Mouse (Mus musculus) kidney, embryonic 15.5 days (tissue): Measurements from ENCODE around the gene Cabin1. TPM values are rescaled to one million over a fixed set of nuclear protein-coding genes. Genes with fewer than 3 reads are reported as not detected.

Source experiments
- ATAC-seq: fragments of 200-750 bp; cut with Nextera tagmentation; replicated peaks from 2 replicates; pipeline ENCODE4 v1.8.0; 2017; ENCODE audit warnings: moderate TSS enrichment; ENCODE audit not compliant: low FRiP score
- H3K27ac ChIP-seq: fragments of 300-500 bp; sonication (generic); 2 replicates; pipeline ENCODE4 v1.5.1; 2015; ENCODE audit warnings: mild to moderate bottlenecking, inconsistent platforms
- H3K27me3 ChIP-seq: fragments of 300-500 bp; sonication (generic); 2 replicates; pipeline ENCODE4 v1.6.1; 2015; ENCODE audit warnings: inconsistent platforms
- H3K36me3 ChIP-seq: fragments of 300-500 bp; sonication (generic); 2 replicates; pipeline ENCODE4 v1.6.1; 2015; ENCODE audit warnings: inconsistent platforms
- H3K4me1 ChIP-seq: fragments of 300-500 bp; sonication (generic); 2 replicates; pipeline ENCODE4 v1.6.1; 2015; ENCODE audit warnings: inconsistent platforms
- H3K4me2 ChIP-seq: fragments of 300-500 bp; sonication (generic); 2 replicates; pipeline ENCODE4 v1.6.1; 2015; ENCODE audit warnings: moderate library complexity, mild to moderate bottlenecking, inconsistent platforms
- H3K4me3 ChIP-seq: fragments of 300-500 bp; sonication (generic); replicated peaks from 2 replicates; pipeline ENCODE4 v1.5.1; 2015; ENCODE audit warnings: mild to moderate bottlenecking, inconsistent platforms
- H3K9ac ChIP-seq: fragments of 300-500 bp; sonication (generic); 2 replicates; pipeline ENCODE4 v1.6.1; 2015; ENCODE audit warnings: mild to moderate bottlenecking, inconsistent platforms
- H3K9me3 ChIP-seq: fragments of 300-500 bp; sonication (generic); replicated peaks from 2 replicates; pipeline ENCODE4 v1.6.1; 2016; ENCODE audit warnings: inconsistent platforms
- WGBS: fragments of 180-500 bp; shearing (Covaris S2); methylation state at CpG from one replicate; pipeline ENCODE4 v1.1.7; 2015; ENCODE audit warnings: mixed read lengths; 5-methylcytosine and 5-hydroxymethylcytosine counted together
- polyA plus RNA-seq: library from polyadenylated mRNA; unstranded; fragments of >200 nt; fragmentation: Nextera tagmentation; extraction: Ambion mirVana; gene quantifications from 2 replicates; pipeline ENCODE4 v1.2.1, GENCODE M21; 2015

Cabin1 gene
- polyA plus RNA-seq, 1 experiment from 2014 or later, result 35.1 TPM

GRCm38 (mm10) chr10:75762413-75762812, 1.7 kb downstream of the Cabin1 start:
- ATAC-seq, result no peak
- H3K4me1 ChIP-seq, result peaks cover 14% of the 10 kb centered on the region
- WGBS, result 90% methylated on average over 3 of the region's 3 CpGs
- H3K27ac ChIP-seq, result no peak overlapping the region
- peaks cover 32% of the 10 kb centered on the region for H3K36me3 ChIP-seq
- H3K4me2 ChIP-seq, result peak overlapping the region; percentile 39; the same call in 1 of the 2 replicates
- H3K9me3 ChIP-seq, result 0 out of 2 replicates have a peak, but pooled peaks cover 2% of the 10 kb centered on the region
- no peaks in the 10 kb centered on the region for H3K27me3 ChIP-seq
- no peak overlapping the region for H3K4me3 ChIP-seq
- no peak overlapping the region for H3K9ac ChIP-seq

DNA sequence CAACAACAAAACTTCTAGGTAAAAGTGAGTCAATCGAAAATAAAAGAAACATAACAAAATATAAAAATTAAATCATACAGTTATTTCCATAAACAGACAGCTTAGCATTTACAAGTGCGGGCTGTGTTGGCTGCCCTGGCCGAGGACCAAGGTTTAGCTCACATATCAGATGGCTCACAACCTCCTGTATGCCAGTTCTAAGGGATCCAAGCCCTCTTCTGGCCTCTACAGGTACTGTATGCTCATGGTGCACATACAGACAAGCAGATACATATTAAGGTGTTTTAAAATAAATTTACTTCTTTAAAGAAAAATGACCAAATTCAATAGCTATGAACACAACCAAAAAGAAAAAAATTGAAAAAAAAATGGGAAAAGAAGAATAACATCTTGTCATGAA, 3.8 kb downstream of the Cabin1 start:
- WGBS, result 94% methylated on average over 3 of the region's 3 CpGs

GRCm38 (mm10) chr10:75756719-75757118, 7.4 kb downstream of the Cabin1 start:
- Histone ChIP-seq H3K4me3 (no peak overlapping the region), H3K36me3 (peaks cover 75% of the 10 kb centered on the region), H3K4me2 (no peak overlapping the region), H3K4me1 (no peaks in the 10 kb centered on the region), H3K9me3 (0 out of 2 replicates have a peak, but pooled peaks cover 2% of the 10 kb centered on the region), H3K27me3 (no peaks in the 10 kb centered on the region), H3K9ac (no peak overlapping the region), H3K27ac (no peak overlapping the region)
- WGBS, result 92% methylated on average over 11 of the region's 11 CpGs
- ATAC-seq, result no peak

More for the DNA sequence above, 3.8 kb downstream of the Cabin1 start:
- ATAC-seq, result no peak
- H3K9ac ChIP-seq, result no peak overlapping the region
- peaks cover 40% of the 10 kb centered on the region for H3K36me3 ChIP-seq
- no peak overlapping the region for H3K4me2 ChIP-seq
- peaks cover 14% of the 10 kb centered on the region for H3K4me1 ChIP-seq
- H3K9me3 ChIP-seq, result 0 out of 2 replicates have a peak, but pooled peaks cover 2% of the 10 kb centered on the region
- H3K27me3 ChIP-seq, result no peaks in the 10 kb centered on the region
- H3K4me3 ChIP-seq, result no peak overlapping the region
- H3K27ac ChIP-seq, result no peak overlapping the region

GRCm38 (mm10) chr10:75744017-75744416, 20.1 kb downstream of the Cabin1 start:
- no peak overlapping the region for H3K4me3 ChIP-seq
- WGBS, result 39% methylated on average over 3 of the region's 3 CpGs
- ATAC-seq, result peak; percentile 85
- no peaks in the 10 kb centered on the region for H3K4me1 ChIP-seq
- H3K9ac ChIP-seq, result no peak overlapping the region
- no peak overlapping the region for H3K27ac ChIP-seq
- H3K4me2 ChIP-seq, result no peak overlapping the region
- H3K36me3 ChIP-seq, result peaks cover 93% of the 10 kb centered on the region
- no peaks in the 10 kb centered on the region for H3K9me3 ChIP-seq
- H3K27me3 ChIP-seq, result no peaks in the 10 kb centered on the region

DNA sequence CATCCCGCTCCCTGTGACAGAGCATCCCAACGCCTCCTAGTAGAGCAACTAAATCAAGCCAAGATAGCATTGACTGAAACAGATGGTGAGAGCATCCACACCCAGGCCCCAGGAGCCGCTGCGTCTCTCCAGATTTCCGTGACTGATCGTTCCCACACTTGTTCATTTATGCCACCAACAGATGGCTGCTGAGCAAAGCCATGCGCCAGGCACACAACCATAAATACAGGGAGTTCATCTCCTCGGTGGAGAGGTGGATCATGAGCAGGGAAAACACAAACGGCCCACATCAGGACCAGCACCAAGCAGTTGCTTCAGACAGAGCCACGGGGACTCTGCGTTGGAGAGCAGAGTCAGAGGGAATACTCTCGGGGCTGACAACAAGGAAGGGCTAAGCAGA, 20.8 kb downstream of the Cabin1 start:
- 92% methylated on average over 12 of the region's 12 CpGs for WGBS
- no peak overlapping the region for H3K27ac ChIP-seq
- ATAC-seq, result no peak
- no peak overlapping the region for H3K9ac ChIP-seq
- H3K27me3 ChIP-seq, result no peaks in the 10 kb centered on the region
- H3K36me3 ChIP-seq, result peaks cover 93% of the 10 kb centered on the region
- no peaks in the 10 kb centered on the region for H3K9me3 ChIP-seq
- H3K4me2 ChIP-seq, result no peak overlapping the region
- H3K4me1 ChIP-seq, result no peaks in the 10 kb centered on the region
- no peak overlapping the region for H3K4me3 ChIP-seq

DNA sequence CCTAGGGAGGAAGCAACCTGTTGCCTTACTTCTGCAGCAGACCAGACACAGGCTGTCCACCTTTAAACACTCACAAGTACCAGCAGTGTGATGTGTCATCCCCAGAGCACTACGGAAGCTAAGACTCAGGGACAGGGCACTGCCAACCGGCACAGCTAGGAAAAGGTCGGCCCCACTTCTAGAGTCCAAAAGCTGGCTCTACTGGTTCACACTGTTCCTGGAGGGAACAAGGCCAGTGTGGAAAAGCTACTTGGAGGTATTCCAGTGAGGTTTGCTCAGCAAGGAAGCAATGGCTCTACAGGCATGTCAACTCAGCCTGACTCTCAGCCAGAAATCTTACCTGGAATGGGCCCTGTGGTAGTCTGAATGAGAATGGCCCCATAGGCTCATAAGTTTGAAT, 23.3 kb downstream of the Cabin1 start:
- no peaks in the 10 kb centered on the region for H3K27me3 ChIP-seq
- H3K9me3 ChIP-seq, result no peaks in the 10 kb centered on the region
- no peak overlapping the region for H3K4me2 ChIP-seq
- H3K4me1 ChIP-seq, result no peaks in the 10 kb centered on the region
- no peak overlapping the region for H3K27ac ChIP-seq
- WGBS, result 96% methylated on average over 3 of the region's 3 CpGs
- no peak overlapping the region for H3K4me3 ChIP-seq
- no peak for ATAC-seq
- H3K9ac ChIP-seq, result no peak overlapping the region
- H3K36me3 ChIP-seq, result peaks cover 92% of the 10 kb centered on the region

- WGBS, result 93% methylated on average over 7 of the region's 7 CpGs
- ATAC-seq, result no peak
- H3K36me3 ChIP-seq, result peaks cover 93% of the 10 kb centered on the region
These were observed 38.7 kb downstream of the Cabin1 start for GRCm38 (mm10) chr10:75725449-75725848.

GRCm38 (mm10) chr10:75720215-75720614, 43.9 kb downstream of the Cabin1 start:
- H3K27me3 ChIP-seq, result no peaks in the 10 kb centered on the region
- H3K4me3 ChIP-seq, result no peak overlapping the region
- no peak overlapping the region for H3K27ac ChIP-seq
- peaks cover 92% of the 10 kb centered on the region for H3K36me3 ChIP-seq
- H3K4me2 ChIP-seq, result no peak overlapping the region
- no peaks in the 10 kb centered on the region for H3K9me3 ChIP-seq
- WGBS, result 90% methylated on average over 5 of the region's 5 CpGs
- H3K9ac ChIP-seq, result no peak overlapping the region
- ATAC-seq, result no peak
- H3K4me1 ChIP-seq, result no peaks in the 10 kb centered on the region

More at GRCm38 (mm10) chr10:75725449-75725848, 38.7 kb downstream of the Cabin1 start:
- no peaks in the 10 kb centered on the region for H3K9me3 ChIP-seq
- no peak overlapping the region for H3K9ac ChIP-seq
- no peak overlapping the region for H3K4me2 ChIP-seq
- H3K27me3 ChIP-seq, result no peaks in the 10 kb centered on the region
- H3K4me1 ChIP-seq, result no peaks in the 10 kb centered on the region
- H3K4me3 ChIP-seq, result no peak overlapping the region
- no peak overlapping the region for H3K27ac ChIP-seq

GRCm38 (mm10) chr10:75714795-75715194, 49.3 kb downstream of the Cabin1 start:
- H3K4me2 ChIP-seq, result no peak overlapping the region
- H3K4me3 ChIP-seq, result no peak overlapping the region
- H3K27me3 ChIP-seq, result no peaks in the 10 kb centered on the region
- no peaks in the 10 kb centered on the region for H3K4me1 ChIP-seq
- H3K27ac ChIP-seq, result no peak overlapping the region
- 77% methylated on average over 3 of the region's 3 CpGs for WGBS
- H3K36me3 ChIP-seq, result peaks cover 91% of the 10 kb centered on the region
- H3K9me3 ChIP-seq, result no peaks in the 10 kb centered on the region
- ATAC-seq, result no peak
- no peak overlapping the region for H3K9ac ChIP-seq

DNA sequence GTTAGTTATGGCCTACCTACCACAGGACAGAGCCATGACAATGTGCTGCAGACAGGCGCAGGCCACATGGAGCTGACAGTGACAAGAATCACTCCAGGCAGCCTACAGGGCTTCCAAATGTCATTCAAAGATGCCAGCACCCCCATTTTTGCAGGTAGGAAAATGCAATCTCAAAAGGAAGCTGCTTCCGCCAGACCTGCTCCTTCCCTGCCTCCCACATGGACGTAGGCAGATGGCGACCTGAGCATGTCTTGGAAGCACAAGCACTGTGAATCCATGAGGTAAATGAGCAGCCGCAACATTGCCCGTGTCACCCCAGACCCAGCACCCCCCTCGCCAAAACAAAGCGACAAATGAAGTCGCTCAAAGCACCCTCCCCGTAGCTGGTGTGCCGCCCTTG, 51.1 kb downstream of the Cabin1 start:
- Histone ChIP-seq H3K27ac (no peak overlapping the region), H3K27me3 (no peaks in the 10 kb centered on the region), H3K4me2 (no peak overlapping the region), H3K9ac (no peak overlapping the region), H3K4me1 (no peaks in the 10 kb centered on the region), H3K36me3 (peaks cover 86% of the 10 kb centered on the region), H3K4me3 (no peak overlapping the region), H3K9me3 (no peaks in the 10 kb centered on the region)
- no peak for ATAC-seq
- 92% methylated on average over 11 of the region's 11 CpGs for WGBS

DNA sequence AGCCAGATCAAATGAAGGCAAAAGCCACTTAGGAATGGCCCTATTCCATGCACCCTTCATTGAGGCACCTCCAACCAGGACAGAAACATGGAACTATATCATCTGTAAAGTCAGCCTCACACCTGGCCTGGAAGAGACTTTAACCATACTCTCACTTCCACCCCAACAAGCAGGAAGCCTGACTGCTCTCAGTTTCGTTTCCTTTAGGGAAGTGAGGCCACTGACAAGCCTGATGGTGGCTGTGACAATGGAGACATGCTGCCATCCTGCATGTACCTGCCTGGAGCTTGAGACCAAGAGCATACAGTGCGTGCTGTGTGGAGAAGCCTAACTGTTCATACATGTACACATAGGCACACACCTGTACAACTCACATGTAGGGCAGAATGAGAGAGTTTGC, 53.9 kb downstream of the Cabin1 start:
- Histone ChIP-seq H3K4me2 (no peak overlapping the region), H3K4me3 (no peak overlapping the region), H3K9ac (no peak overlapping the region), H3K4me1 (peaks cover 3% of the 10 kb centered on the region; the same call in 1 of the 2 replicates), H3K9me3 (no peaks in the 10 kb centered on the region), H3K27me3 (no peaks in the 10 kb centered on the region), H3K27ac (no peak overlapping the region), H3K36me3 (peaks cover 76% of the 10 kb centered on the region)
- no peak for ATAC-seq
- 93% methylated on average over 2 of the region's 2 CpGs for WGBS

DNA sequence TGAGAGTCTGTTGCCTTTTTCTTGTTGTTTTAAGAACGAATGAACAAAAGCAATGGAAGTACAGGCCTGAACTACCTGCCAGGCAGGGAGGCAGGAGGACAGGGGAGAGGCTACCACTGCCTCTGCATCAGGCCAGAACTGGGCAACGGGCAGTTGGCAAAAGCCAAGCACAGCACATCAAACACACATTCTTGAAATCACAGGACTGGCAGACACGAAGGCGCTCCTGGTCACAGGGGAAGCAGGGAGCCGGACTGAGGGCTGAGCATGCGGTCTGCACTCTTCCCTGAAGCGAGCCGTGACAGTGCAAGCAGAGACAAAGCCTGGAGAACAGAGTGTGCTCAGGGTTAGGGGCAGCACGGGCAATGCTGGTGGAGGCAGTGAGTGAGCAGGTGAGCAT, 54.9 kb downstream of the Cabin1 start:
- Histone ChIP-seq H3K4me3 (no peak overlapping the region), H3K36me3 (peaks cover 73% of the 10 kb centered on the region), H3K4me1 (peaks cover 3% of the 10 kb centered on the region; the same call in 1 of the 2 replicates), H3K27me3 (no peaks in the 10 kb centered on the region), H3K9me3 (no peaks in the 10 kb centered on the region), H3K4me2 (no peak overlapping the region), H3K27ac (no peak overlapping the region), H3K9ac (no peak overlapping the region)
- ATAC-seq, result no peak
- 90% methylated on average over 9 of the region's 9 CpGs for WGBS

- H3K4me3 ChIP-seq, result no peak overlapping the region
- H3K27ac ChIP-seq, result no peak overlapping the region
- no peak overlapping the region for H3K9ac ChIP-seq
- no peak overlapping the region for H3K4me2 ChIP-seq
- no peaks in the 10 kb centered on the region for H3K9me3 ChIP-seq
- H3K4me1 ChIP-seq, result peaks cover 3% of the 10 kb centered on the region; the same call in 1 of the 2 replicates
- H3K36me3 ChIP-seq, result peaks cover 66% of the 10 kb centered on the region
- ATAC-seq, result no peak; the same call in 1 of the 2 replicates
- no peaks in the 10 kb centered on the region for H3K27me3 ChIP-seq
- WGBS, result 46% methylated on average over 9 of the region's 9 CpGs
These were observed 55.5 kb downstream of the Cabin1 start for GRCm38 (mm10) chr10:75708633-75708992.
